Mouse (Mus musculus) intestine, postnatal 0 days (tissue): Measurements from ENCODE around the gene Zdhhc9. TPM values are rescaled to one million over a fixed set of nuclear protein-coding genes. Genes with fewer than 3 reads are reported as not detected.

ENCODE experiments used
- ATAC-seq: fragments of 200-750 bp; cut with Nextera tagmentation; 2 replicates; pipeline ENCODE4 v1.8.0; 2017; ENCODE audit warnings: mild to moderate bottlenecking, moderate TSS enrichment, moderate library complexity
- H3K27ac ChIP-seq: fragments of 300-500 bp; sonication (generic); 2 replicates; pipeline ENCODE4 v1.5.1; 2014; ENCODE audit warnings: mild to moderate bottlenecking, low read depth, low read length, moderate library complexity
- H3K27me3 ChIP-seq: fragments of 300-500 bp; sonication (generic); replicated peaks from 2 replicates; pipeline ENCODE4 v1.6.1; 2014; ENCODE audit warnings: low read length, mixed read lengths; ENCODE audit not compliant: control insufficient read depth, insufficient read depth
- H3K36me3 ChIP-seq: fragments of 300-500 bp; sonication (generic); 2 replicates; pipeline ENCODE4 v1.6.1; 2014; ENCODE audit warnings: mild to moderate bottlenecking, moderate library complexity; ENCODE audit not compliant: control insufficient read depth, insufficient read depth
- H3K4me1 ChIP-seq: fragments of 300-500 bp; sonication (generic); replicated peaks from 2 replicates; pipeline ENCODE4 v1.6.1; 2014; ENCODE audit warnings: antibody characterized with exemption, low read length, mixed read lengths; ENCODE audit not compliant: control insufficient read depth, insufficient read depth
- H3K4me2 ChIP-seq: fragments of 300-500 bp; sonication (generic); replicated peaks from 2 replicates; pipeline ENCODE4 v1.6.1; 2014; ENCODE audit warnings: low read depth, mild to moderate bottlenecking, moderate library complexity
- H3K4me3 ChIP-seq: fragments of 300-500 bp; sonication (generic); 2 replicates; pipeline ENCODE4 v1.5.1; 2014; ENCODE audit warnings: low read depth, low read length
- H3K9ac ChIP-seq: fragments of 300-500 bp; sonication (generic); 2 replicates; pipeline ENCODE4 v1.6.1; 2014; ENCODE audit warnings: mild to moderate bottlenecking, low read depth, low read length
- H3K9me3 ChIP-seq: fragments of 300-500 bp; sonication (generic); 2 replicates; pipeline ENCODE4 v1.6.1; 2016; ENCODE audit warnings: mixed run types; ENCODE audit not compliant: control insufficient read depth
- CTCF ChIP-seq: sonication (generic); IDR thresholded peaks from 2 replicates; pipeline ENCODE4 v1.5.1; 2016; ENCODE audit warnings: low read depth, mild to moderate bottlenecking, control low read depth, antibody characterized with exemption, moderate library complexity
- WGBS: fragments of 180-500 bp; shearing (Covaris S2); extraction: QIAGEN DNeasy Blood & Tissue Kit; methylation state at CpG from one replicate; pipeline ENCODE4 v1.1.7; 2014; 5-methylcytosine and 5-hydroxymethylcytosine counted together
- polyA plus RNA-seq: library from polyadenylated mRNA; unstranded; fragments of >200 nt; fragmentation: Nextera tagmentation; extraction: Ambion mirVana; gene quantifications from 2 replicates; pipeline ENCODE4 v1.2.1, GENCODE M21; 2015

The Zdhhc9 gene
- polyA plus RNA-seq, 1 experiment from 2014 or later, result 11.7 TPM

DNA sequence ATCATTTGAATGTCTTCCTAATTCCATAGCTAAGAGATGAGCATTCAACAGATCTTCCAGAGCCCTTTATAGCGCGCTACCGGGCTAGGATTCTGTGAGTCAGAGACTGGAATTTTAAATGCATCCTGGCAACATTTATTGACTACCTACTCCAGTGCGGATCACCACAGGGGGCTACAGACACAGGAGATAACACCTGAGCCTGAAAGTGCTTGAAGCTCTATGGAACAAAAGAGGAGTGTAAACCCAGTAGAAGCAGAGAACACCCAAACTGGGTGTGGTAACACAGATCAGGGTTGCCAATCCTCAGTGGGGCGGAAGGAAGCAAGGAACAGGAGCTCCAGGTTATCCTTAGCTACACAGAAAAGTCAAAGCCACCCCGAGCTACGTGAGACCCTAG is 6.2 kb downstream of the Zdhhc9 start:
- ATAC-seq, result no peak
- Histone ChIP-seq H3K4me1 (no peaks in the 10 kb centered on the region), H3K27ac (no peak overlapping the region), H3K27me3 (no peaks in the 10 kb centered on the region), H3K4me2 (no peak overlapping the region), H3K9ac (no peak overlapping the region), H3K36me3 (peaks cover 4% of the 10 kb centered on the region; the same call in 1 of the 2 replicates), H3K9me3 (no peaks in the 10 kb centered on the region), H3K4me3 (no peak overlapping the region)
- WGBS, result 82% methylated on average over 7 of the region's 7 CpGs
- no peak for TF ChIP-seq CTCF

DNA sequence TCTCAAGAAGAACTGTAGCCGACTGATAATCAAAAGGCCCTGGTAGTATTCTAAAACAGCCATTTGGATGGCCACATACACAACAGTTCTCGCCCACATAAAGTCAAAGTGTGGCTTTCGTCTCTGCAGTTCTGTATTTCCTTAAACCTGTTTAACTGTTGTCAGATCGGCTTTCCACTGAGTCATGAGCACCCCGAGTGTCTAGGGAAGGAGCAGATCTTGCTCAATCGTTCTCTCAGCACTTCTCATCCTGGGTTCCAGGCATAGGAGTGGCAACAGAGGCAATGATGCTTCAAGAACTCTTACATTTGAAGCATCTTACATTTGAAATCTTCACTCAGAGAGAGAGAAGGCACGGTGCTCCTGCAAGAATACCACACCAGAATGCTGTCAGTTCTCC is 6.7 kb downstream of the Zdhhc9 start:
- H3K9ac ChIP-seq, result no peak overlapping the region
- no peaks in the 10 kb centered on the region for H3K4me1 ChIP-seq
- no peak for ATAC-seq
- TF ChIP-seq CTCF, result no peak
- no peaks in the 10 kb centered on the region for H3K27me3 ChIP-seq
- H3K9me3 ChIP-seq, result no peaks in the 10 kb centered on the region
- H3K4me3 ChIP-seq, result no peak overlapping the region
- no peak overlapping the region for H3K4me2 ChIP-seq
- peaks cover 4% of the 10 kb centered on the region; the same call in 1 of the 2 replicates for H3K36me3 ChIP-seq
- H3K27ac ChIP-seq, result no peak overlapping the region
- 76% methylated on average over 7 of the region's 7 CpGs for WGBS

DNA sequence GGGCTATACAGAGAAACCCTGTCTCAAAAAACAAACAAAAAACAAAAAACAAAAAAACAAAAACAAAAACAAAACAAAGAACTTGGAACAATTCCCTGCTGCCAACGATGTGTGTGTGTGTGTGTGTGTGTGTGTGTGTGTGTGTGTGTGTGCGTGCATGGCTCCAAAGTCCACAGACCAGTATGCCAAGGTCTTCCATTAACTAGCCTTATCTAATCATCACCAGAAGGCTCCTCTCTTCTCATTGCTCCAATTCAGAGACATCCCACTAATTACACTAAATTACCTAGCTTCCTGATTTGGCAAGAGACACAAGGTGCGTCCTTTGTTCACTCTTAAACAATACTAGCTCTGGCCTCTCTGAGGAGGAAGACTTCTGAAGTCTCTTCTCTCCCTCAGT is 8.0 kb downstream of the Zdhhc9 start:
- Histone ChIP-seq H3K4me3 (no peak overlapping the region), H3K27me3 (no peaks in the 10 kb centered on the region), H3K9me3 (no peaks in the 10 kb centered on the region), H3K9ac (no peak overlapping the region), H3K27ac (no peak overlapping the region), H3K36me3 (peaks cover 4% of the 10 kb centered on the region; the same call in 1 of the 2 replicates), H3K4me2 (no peak overlapping the region), H3K4me1 (no peaks in the 10 kb centered on the region)
- no peak for TF ChIP-seq CTCF
- WGBS, result 41% methylated on average over 3 of the region's 3 CpGs
- peak; percentile 52; the same call in 1 of the 2 replicates for ATAC-seq

DNA sequence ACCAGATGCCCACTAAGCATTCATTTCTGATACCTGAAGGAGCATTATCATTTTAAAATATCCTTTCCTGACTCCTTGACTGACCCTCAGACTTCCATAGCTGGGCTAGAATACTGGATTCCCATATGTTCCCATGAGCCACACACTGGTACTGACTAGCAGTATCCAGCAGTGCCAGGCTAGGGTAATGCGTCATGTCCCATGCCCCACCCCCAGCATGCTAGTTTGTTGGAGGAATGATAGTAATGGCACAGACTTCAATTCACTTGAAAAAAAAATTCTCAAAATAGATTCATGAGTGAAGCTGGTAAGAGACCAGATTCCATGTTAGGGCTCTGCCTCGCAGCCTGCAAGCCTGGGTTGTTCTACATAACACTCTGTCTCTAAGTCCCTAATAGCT is 9.7 kb downstream of the Zdhhc9 start:
- Histone ChIP-seq H3K4me1 (no peaks in the 10 kb centered on the region), H3K4me3 (no peak overlapping the region), H3K36me3 (peaks cover 4% of the 10 kb centered on the region; the same call in 1 of the 2 replicates), H3K27me3 (no peaks in the 10 kb centered on the region), H3K9ac (no peak overlapping the region), H3K27ac (no peak overlapping the region), H3K9me3 (no peaks in the 10 kb centered on the region), H3K4me2 (no peak overlapping the region)
- 82% methylated on average over 2 of the region's 2 CpGs for WGBS
- TF ChIP-seq CTCF, result no peak
- no peak for ATAC-seq

DNA sequence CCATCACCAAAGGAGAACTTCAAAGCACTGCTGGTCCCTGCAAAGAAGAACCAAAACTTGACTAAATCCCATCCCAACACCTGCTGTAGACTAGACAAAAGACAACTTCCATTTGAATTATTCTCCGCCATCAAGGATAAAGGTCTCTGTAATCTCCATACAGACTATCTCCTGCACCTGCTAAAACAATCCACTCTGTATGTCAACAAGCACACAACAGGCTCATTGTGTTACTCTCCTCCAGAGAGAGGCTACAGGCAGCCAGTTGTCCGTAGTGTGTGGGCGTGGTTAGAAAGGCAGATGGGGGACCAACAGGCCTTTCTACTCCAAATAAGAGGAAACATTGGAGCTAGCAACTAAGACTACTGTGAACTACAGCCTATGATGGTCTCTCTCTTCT is 10.8 kb downstream of the Zdhhc9 start:
- no peak overlapping the region for H3K4me3 ChIP-seq
- no peak overlapping the region for H3K4me2 ChIP-seq
- peaks cover 4% of the 10 kb centered on the region; the same call in 1 of the 2 replicates for H3K36me3 ChIP-seq
- no peaks in the 10 kb centered on the region for H3K27me3 ChIP-seq
- H3K9ac ChIP-seq, result no peak overlapping the region
- WGBS, result 62% methylated on average over 3 of the region's 3 CpGs
- no peaks in the 10 kb centered on the region for H3K4me1 ChIP-seq
- no peak for ATAC-seq
- no peak for TF ChIP-seq CTCF
- H3K27ac ChIP-seq, result no peak overlapping the region
- no peaks in the 10 kb centered on the region for H3K9me3 ChIP-seq

DNA sequence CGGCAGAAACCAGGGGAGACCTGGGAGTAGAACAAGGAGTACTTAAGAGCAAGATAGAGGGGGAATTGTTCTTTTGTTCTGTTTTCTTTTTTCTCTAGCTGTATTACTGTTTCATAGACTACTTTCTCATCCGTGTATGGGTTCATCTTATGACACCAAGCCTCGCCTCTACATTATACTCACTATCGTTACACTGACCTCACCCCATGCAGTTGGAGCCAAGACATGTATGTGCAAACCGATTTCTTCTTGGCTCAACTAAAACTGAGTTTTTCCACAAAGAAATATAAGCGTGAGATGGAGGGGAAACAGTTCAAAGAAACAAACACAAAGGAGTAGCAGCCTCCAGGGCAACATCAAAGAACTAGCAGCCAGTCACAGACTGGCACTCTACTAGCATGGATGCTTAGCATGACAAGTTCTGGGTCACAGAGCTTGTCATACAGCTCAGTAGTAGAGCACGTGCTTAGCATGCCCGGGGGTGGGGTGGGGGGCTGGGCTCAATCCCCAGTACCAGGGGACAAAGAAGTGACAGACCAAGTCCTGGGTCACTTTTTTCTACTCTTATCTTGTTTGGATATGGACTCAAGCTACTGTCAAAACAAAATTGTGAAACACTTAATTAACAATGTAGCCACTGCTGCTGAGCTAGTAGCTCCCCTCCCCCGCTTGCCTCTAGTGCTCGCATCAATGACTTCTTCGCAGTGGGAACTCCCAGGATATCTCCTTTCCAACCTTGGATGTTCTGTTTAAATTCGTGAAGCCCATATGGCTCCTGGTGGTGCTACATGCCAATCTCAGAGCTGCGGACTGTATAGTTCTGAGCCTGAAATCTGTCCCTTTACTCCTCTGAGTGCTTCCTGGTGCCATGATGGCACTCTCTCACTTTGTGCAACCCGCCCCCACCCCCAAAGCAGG is 15.2 kb downstream of the Zdhhc9 start:
- 77% methylated on average over 14 of the region's 14 CpGs for WGBS
- no peak for TF ChIP-seq CTCF
- H3K27me3 ChIP-seq, result no peaks in the 10 kb centered on the region
- H3K9ac ChIP-seq, result no peak overlapping the region
- no peak overlapping the region for H3K27ac ChIP-seq
- no peaks in the 10 kb centered on the region for H3K9me3 ChIP-seq
- no peak overlapping the region for H3K4me3 ChIP-seq
- no peak for ATAC-seq
- peaks cover 3% of the 10 kb centered on the region; the same call in 1 of the 2 replicates for H3K36me3 ChIP-seq
- no peaks in the 10 kb centered on the region for H3K4me1 ChIP-seq
- no peak overlapping the region for H3K4me2 ChIP-seq
